Mouse (Mus musculus): Measurements from ENCODE around the gene Ncor1.
"Not testable (repeated sequence)": the region's sequence is repeated elsewhere in the genome, so short reads cannot be mapped to it uniquely, and the experiment has no call there.

Ncor1 gene

DNA sequence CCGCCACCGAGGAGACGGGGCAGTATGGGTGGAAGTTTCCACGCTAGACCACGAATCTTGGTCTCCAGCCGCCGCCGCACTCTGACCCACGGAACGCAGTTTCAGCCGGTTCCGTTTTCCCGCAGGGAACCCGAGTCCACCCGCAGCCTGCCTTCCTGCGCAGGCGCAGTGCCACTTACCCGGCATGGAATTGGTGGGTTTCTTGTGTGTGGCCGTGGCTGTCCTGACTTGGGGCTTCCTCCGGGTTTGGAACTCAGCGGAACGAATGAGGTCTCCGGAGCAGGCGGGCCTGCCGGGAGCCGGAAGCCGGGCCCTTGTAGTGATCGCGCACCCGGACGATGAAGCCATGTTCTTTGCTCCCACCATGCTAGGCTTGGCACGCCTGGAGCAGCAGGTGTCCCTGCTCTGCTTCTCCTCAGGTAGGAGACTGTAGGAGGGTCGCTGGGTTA lies at the start of gene Ncor1, which contains the start of gene Pigl:
Gene Ncor1 (minus strand): TSS at position 266 of the 449 bp plus-strand sequence.
Gene Pigl (plus strand): TSS at position 185 of the 449 bp plus-strand sequence.
- DNase-seq (ENCODE audit: extremely low read depth, insufficient read length, low spot score) = peak; percentile 90

DNA sequence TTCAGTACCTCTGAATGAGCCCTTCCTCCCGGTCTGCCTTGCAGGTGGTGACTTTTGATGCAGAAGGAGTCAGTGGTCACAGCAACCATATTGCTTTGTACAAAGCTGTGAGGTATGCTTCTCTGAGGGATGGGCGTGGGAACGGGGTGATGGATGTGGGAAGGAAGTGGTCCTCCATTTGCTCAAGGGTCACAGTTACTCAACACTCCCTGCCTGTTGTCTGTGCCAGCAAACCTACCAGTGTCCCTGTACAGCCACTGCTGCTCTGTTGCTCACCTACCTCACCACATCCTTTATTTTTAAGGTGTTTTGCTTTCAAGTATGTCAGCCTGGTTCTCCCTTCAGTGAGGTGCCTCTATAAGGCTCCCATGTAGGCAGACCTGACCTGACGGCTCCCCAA lies 49.3 kb upstream of the Ncor1 start:
- no peak for DNase-seq (ENCODE audit: extremely low read depth, insufficient read length, low spot score)

DNA sequence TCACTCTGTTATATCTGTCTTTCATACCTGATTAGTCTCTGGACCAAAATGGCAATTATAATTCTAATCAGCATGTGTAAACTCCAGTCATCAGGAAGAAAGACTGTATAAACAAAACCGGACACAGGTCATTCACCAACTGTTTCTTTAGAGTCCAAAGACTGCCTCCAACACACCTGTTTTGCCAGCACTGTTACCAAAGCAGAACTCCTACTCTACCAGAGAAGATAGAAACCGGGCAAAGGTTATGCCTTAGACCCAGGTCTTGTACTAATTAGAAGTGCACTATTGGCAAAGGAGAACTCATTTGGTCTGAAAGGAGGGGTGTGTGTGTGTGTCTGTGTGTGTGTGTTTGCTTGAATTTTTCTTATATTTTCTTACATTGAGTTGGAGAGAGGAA lies 42.2 kb upstream of the Ncor1 start:
- DNase-seq (ENCODE audit: extremely low read depth, insufficient read length, low spot score) = no peak

DNA sequence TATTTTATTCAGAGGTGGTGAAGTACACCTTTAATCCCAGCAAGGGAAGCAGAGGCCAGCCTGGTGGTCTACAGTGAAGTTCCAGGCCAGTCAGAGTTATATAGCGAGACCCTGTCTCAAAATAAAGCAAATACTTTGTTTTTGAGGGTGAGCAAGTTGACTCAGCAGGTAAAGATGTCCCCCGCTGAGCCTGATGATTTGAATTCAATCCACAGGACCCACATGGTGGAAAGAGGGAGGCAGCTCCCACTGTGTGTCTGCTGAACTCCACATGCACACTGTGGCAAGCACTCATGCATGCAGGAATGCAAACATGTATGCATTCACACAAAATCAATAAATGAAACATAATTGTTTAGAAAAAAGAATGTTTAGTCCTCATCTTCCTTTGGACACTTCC lies 40.5 kb upstream of the Ncor1 start:
- no peak for DNase-seq (ENCODE audit: extremely low read depth, insufficient read length, low spot score)

DNA sequence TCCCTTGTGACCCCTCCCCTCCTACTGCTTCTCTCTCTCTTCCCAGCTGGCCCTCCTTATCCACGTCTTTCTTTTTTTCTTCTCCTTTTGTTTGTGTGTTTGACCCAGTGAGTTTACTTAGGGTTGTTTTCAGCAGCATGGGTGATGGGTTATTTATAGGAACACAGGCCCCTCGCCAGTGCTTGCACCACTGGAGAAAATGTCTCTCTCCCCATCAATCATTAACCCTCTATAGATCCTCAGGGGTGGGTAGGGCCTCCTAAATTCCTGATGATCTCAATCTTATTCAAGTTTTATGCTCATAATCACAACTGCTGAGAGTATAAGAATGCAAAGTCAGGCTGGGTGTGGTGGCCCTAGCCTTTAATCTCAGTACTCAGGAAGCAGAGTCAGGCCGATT lies 38.8 kb upstream of the Ncor1 start:
- no peak for DNase-seq (ENCODE audit: extremely low read depth, insufficient read length, low spot score)

DNA sequence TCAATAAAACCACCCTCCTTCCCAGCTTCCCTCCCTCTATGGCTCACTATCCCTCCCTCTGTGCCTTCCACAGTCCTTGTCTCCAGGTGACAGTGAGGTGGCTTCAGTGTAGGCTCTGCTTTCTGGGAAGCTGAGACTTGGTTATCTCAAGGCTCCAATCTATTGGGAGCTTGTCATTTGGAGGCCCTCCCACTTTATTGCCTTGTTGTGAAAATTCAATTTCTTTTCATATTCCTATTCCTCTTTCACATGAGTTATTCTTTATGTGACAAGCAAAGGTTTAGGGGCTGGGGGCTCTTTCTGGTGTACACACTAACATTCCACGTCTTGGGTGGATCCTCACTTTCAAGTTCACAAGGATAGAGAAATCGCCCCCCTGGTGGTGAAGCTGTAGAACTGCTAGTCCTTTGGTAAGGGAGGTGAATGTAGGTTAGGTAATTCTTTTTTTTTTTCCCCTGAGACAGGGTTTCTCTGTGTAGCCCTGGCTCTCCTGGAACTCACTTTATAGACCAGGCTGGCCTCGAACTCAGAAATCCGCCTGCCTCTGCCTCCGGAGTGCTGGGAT lies 37.9 kb upstream of the Ncor1 start:
- peak; percentile 26 for DNase-seq (ENCODE audit: extremely low read depth, insufficient read length, low spot score)

DNA sequence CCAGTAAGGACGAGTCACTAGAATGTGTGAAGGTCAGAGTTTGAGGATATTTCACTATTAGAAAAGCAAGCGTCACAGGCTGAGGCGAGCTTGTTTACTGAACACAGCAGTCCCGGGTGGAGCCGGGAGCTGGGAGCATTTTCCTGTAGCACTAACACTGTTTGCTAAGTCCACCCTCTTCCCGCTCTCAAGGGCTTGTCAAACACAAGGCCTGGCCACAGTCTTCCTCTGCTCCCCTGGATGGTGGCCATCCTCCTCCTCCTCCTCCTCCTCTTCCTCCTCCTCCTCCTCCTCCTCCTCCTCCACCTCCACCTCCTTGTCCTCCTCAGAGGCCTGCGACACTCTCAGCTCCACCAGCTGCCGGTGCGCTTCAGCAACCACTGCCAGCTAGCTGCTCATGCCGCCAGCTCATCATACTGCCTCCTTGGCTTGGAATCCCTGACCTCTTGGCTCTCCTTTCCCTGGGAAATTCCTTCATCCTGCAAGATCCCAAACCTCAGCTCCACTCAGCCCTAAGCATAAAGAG lies 37.0 kb upstream of the Ncor1 start:
- DNase-seq (ENCODE audit: extremely low read depth, insufficient read length, low spot score) = peak; percentile 78

DNA sequence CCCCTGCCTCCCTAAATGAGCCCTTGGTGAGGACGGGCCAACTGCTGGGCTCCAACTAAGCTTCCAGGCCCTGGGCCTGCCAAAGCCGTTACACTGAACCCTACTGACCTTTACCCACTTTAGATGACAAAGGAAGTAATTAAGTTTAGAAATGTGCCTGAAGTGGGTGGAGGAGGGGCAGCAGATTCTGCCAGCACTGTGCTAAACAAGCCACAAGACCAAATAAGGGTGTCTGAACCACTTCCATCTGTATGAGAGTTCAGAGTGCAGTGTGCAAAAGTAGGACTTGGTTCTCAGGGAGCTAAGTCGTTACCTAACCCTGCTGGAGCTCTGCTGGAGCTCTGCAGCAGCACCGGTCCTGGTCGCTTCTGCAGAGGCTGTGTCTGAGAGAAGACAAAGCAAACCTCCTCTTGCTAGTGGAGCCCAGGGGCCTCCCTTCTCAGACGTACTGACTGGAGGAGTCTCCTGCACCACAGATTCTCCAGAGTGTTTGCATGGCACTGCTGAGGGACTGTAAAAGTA lies 36.5 kb upstream of the Ncor1 start:
- peak; percentile 53 for DNase-seq (ENCODE audit: extremely low read depth, insufficient read length, low spot score)

DNA sequence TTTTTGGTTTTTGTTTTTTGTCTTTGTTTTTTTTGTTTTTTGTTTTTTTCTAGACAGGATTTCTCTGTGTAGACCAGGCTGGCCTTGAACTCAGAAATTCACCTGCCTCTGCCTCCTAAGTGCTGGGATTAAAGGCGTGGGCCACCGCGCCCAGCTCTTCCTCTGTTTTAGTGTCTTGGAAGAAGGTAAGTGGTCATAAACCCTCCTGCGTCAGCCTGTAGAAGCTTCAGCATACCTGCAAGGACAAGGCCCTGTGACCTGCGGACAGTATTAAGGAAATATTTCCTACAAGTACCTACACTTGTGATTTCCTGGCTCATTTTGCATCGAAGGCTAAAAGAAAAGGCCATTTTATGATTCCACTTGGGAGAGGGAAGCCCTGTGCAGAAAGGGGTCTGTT lies 35.4 kb upstream of the Ncor1 start:
- no peak for DNase-seq (ENCODE audit: extremely low read depth, insufficient read length, low spot score)

DNA sequence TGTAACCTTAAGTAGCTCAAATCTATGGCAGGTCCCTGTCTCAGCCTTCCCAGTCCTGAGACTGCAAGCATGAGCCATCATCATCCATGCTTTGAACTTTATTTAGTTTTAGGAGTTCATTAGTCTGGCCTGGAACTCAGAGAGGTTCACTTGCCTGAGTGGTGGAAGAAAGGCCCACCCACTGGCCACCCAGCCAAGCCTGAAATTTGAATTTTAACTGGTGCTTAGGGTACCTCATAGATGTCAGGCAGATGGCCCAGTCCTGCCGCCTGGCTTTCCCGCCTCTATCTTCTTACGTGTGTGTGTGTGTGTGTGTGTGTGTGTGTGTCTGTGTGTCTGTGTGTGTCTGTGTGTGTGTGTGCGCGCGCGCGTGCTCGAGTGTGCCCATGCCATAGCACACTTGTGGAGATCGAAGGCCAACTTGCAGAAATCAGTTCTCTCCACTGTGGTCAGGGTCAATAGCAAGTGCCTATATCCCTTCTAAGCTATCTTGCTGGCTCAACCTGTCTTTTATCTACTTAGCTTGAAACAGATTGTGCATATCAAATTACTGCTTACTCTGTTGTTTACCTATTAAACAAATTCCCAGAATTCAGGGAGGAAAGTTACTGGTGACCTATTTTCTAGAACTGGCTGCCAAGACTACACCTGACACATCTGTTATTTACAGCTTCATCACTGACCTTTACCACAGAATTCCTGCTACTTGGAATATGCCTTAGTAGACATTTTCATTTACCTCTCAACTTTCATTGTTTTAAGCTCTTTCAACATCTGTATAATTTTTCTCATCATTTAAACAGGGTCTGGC lies 29.4 kb upstream of the Ncor1 start:
- DNase-seq (ENCODE audit: extremely low read depth, insufficient read length, low spot score) = no peak

DNA sequence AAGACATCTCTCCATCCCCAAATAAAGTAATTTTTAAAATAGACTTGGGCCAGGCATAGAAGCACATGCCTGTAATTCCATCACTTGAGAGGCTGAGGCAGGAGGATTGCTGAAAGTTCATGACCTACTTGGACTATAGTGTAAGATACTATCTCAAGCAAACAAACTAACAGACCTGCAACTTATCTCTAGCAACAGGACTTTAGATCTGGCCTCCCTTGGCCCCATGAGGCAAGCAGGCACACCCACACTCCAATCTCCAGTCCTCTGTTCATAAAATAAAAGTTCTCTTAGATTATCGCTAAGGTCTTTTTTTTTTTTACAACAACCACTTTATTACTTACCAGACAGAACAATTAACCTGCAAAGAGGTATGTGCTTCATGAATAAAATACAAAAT lies 28.6 kb upstream of the Ncor1 start:
- no peak for DNase-seq (ENCODE audit: extremely low read depth, insufficient read length, low spot score)

DNA sequence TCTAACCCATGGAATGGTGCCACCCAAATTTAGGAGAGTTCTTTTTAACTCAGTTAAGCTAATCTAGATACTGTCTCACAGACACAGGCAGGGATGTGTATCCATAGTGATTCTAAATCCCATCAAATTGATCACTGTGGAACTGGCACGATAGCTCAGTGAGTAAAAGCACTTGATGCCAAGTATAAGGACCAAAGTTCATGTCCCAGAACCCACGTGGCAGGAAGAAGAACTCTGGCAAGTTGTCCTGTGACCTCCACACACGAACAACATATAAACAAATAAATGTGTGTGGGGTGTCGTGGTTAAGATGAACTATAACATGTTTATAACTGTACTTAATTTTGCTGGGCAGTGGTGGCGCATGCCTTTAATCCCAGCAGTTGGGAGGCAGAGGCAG lies 21.2 kb upstream of the Ncor1 start:
- no peak for DNase-seq (ENCODE audit: extremely low read depth, insufficient read length, low spot score)

DNA sequence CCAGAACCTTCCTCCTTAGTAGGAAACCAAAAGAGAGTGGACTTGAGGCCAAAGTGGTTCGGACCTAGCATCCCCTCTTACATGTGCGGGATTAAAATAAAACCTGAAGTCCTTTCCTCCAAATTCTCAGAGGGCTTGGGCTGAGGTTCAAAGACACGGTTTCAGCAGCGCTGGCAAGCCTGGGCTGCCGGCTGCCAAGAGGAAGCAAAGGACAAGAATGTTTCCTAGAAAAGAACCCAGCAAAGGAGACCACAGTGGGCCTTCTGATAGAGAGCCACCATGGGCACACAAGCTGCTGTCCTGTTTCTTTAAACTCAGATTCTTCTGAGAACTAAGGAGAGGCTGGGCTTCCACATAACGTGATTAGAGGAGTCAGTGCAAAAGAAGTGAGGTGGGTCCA lies 20.6 kb upstream of the Ncor1 start:
- DNase-seq (ENCODE audit: extremely low read depth, insufficient read length, low spot score) = no peak

DNA sequence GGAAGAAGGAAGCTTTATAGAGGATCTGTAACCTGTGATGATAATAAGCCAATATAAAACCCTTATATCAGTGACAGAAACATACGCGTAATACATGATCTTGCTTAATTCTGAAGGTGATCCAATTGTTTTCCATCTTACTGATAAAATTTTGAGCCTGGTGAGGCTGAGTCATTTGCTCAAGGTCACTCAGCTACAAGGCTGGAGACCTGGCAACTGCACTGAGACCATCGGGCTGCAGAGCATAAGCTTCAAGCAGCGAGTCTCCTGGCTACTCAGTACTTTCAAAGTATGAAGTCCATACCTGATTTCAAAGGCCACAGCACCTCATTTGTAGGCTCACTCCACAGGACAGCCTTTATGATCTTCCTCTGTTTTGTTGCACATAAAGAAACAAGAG lies 17.8 kb upstream of the Ncor1 start:
- DNase-seq (ENCODE audit: extremely low read depth, insufficient read length, low spot score) = no peak

DNA sequence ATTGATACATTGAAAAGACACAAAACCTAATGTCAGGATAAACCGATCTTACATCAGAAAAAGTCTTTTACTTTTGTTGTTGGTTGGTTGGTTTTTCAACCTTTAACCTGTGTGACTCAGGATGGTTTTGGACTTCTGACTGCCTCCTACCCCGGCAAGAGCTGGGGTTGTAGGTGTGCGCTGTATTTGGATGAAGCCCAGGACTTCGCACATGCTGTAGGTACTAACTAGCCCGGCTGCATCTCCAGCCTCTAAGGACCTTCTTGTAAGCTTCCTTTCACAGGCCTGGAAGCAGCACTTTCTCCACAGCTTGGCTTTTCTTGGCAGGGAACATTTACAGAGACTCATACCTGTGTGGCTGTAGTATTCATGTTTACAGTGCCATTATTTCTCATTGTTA lies 15.2 kb upstream of the Ncor1 start:
- DNase-seq (ENCODE audit: extremely low read depth, insufficient read length, low spot score) = no peak

DNA sequence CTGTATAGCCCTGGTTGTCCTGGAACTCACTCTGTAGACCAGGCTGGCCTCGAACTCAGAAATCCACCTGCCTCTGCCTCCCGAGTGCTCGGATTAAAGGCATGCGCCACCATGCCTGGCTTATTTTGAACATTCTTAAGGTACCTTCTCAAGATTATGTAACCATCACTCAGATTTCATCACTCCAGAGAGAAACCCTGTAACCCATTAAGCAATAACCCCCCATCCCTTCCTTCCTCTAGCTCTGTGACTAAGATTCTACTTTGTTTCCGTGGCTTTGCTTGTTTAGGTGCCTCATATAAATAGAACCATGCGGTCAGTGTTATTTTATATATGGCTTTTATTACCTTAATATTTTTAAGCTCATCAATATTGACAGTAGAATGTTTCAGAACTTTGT lies 12.1 kb upstream of the Ncor1 start:
- DNase-seq (ENCODE audit: extremely low read depth, insufficient read length, low spot score) = no peak

DNA sequence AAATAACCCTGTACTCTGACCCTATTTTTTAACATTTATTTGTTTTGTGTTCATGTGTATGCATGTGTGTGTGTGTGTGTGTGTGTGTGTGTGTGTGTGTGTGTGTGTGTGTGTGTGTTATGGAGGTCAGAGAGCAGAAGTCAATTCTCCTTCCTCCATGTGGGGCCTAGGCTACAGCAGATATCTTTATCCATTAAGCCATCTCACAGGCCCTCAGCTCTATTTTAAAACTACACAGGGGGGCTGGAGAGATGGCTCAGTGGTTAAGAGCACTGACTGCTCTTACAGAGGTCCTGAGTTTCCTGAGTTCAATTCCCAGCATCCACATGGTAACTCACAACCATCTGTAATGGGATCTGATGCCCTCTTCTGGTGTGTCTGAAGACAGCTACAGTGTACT lies 8.9 kb upstream of the Ncor1 start:
- not testable (repeated sequence) for DNase-seq (ENCODE audit: extremely low read depth, insufficient read length, low spot score)

DNA sequence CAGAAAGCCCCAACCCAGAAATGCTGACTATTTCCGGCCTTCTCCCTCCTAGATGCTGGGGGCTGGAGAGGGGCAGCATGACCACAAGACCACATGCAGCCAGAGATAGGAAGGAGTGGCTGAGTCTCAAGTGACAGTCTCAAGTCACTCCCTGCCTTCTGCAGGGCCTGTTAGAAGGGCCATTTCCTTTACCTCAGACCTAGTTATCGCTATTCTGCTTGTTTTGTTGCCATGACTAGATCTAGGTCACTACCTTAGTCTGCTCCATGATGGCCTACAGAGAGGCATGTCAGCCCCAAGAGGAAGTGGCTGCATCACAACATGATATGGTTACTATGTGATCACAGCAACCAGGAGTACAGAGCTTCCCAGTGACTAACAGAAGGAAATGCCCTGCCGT lies 8.2 kb upstream of the Ncor1 start:
- DNase-seq (ENCODE audit: extremely low read depth, insufficient read length, low spot score) = no peak

DNA sequence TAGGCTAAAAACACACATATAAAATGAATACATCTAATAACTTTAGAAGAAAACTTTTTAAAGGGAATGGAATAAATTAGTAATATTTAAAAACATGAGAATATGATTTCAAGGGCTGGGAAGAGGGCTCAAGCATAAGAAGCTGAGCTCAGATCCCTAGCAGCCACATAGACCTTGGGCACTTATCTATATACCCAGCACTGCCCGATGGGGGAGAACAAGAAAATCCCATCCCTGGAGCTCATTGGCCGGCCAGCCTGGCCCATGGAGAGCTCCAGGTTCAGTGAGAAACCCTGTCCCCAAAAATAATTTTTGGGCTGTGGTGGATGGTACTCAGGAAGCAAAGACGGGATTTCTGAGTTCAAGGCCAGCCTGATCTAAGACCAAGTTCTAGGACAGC lies 7.5 kb upstream of the Ncor1 start:
- DNase-seq (ENCODE audit: extremely low read depth, insufficient read length, low spot score) = no peak

DNA sequence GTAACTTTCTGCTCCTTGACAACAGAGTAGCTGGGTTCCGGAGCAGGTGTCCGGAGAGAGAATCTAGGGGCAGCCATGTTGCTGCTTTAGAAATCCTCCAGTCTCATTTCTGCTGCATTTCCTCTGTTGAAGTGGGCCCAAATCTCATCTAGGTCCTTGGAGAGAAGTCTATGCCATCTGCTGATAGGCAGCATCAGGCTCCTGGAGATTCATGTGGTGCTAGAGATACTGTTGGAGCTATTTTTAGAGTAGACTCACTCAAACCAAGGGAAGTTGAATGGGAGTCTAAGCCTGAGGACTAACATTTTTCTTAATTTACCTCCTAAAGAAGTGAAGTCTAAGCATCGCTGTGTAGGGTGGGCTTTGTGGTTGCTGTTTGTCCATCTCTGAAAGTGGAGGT lies 6.4 kb upstream of the Ncor1 start:
- DNase-seq (ENCODE audit: extremely low read depth, insufficient read length, low spot score) = no peak

DNA sequence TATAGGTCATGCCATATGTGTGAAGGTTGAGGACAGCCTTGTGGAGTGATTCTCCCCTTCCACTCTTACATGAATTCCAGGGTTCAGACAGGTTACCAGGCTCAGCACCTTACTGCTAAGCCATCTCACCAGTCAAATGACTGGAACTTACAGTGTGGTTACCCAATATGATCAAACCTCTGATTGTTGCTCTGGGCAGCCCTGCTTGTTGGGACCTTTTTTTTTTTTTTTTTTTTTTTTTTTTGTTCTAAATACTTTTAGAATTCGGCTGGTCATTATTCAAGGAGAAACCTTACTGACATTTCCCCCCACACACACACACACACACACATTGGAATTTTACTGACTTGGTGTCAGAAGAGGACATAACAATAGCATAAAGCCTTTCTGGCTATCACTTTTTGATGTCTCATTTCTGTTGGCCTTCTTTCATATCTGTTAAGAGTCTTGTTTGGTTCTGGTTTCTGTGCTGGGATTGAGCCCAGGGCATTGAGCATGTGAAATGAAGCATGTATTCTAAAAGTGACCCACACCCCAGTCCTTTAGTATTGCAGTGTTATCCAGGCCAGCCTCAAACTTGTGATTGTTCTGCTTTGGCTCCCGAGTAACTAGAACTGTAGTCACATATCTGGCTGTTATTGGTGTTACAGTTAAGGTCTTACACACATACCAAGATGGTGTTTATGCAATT lies 5.0 kb upstream of the Ncor1 start:
- no peak for DNase-seq (ENCODE audit: extremely low read depth, insufficient read length, low spot score)
